Mouse (Mus musculus): Measurements from ENCODE around the gene Iqgap3. TPM values are rescaled to one million over a fixed set of nuclear protein-coding genes. Genes with fewer than 3 reads are reported as not detected.

Gene Iqgap3
- total RNA-seq, 2 experiments from 2014 or later: 0.61 to 0.62 TPM

DNA sequence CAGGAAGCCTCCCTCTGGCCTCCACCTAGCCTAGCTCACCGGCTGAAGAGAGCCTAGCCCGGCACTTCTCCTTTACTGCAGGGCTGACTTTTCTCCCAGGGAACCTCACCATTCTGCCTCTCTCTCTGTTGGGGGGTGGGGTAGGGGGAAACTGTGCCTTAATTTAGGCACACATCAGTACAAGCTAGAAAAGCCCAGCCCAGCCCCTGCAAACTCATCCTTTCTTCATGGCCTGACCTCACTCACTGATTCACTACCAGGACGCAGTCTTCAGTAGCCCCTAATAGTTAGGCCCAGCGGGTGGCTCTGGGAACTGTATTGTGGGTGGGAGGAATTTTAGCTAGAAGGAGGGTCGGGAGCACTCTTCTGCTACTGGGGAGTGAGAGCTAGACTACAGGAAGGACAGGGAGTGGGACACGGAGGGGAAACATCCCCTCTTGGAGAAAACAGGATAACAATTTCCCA is 67.8 kb downstream of the Iqgap3 start:
- DNase-seq: no peak

DNA sequence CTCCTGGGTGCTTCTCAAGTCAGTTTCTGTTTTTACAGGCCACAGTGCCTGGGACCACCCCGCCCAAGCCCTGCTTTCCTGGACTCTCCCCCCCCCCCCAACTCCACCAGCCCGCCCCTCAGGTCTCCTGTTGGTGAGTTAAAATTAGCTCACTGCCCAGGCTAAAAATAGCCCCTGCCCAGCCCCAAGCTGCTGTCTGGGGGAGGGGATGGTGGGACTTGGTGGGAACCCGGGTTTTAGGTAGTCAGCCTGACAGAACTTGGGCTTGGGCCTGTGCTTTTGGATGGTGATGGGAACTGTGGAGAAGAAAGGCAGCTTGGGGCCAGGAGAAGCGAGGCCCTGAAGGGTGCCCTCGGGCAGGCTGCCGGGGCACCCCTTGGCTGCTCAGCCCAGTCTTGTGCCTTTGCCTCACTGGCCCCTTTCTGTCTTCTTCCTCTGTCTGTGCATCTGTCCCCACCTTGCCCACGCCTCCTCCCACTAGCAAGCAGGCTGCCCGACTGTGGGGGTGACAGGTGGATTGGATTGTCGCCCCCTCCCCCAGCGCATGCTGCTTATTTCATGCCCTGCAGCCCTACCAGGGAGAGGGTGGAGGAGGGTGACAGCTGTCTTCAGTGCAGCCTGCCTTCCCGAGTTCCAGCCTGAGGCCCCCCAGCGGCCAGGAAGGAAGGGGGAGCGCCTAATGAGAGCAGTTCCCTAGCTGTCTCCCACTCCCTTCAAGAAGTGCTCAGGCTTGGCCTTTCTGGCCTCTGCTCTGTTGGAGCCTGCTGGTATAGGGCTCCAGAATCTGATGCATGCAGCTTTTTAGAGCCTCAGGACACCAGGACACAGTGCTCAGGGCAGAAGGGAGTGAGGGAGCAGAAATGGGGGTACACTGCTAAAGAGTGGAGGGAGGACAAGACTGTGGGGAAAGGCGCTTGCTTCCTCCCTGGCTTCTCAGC is 68.6 kb downstream of the Iqgap3 start:
- DNase-seq: peak; percentile 70

DNA sequence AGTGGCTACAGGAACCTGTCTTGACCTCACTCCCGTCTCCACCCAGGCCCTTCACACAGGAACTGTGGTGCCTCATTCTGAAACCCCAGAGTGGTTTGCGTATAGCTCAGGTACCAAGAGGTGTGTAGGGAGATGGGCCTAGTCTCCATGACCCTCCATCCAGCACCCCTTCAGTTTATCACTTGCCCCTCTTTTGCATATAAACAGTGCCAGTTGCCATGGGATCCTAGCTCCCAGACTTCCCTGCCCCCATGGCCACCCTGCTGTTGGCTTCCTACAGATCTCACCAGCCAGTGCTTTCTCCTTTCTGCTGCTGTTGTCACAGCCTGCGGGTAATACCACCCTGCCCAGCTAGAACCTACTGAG is 69.2 kb downstream of the Iqgap3 start:
- DNase-seq: no peak

DNA sequence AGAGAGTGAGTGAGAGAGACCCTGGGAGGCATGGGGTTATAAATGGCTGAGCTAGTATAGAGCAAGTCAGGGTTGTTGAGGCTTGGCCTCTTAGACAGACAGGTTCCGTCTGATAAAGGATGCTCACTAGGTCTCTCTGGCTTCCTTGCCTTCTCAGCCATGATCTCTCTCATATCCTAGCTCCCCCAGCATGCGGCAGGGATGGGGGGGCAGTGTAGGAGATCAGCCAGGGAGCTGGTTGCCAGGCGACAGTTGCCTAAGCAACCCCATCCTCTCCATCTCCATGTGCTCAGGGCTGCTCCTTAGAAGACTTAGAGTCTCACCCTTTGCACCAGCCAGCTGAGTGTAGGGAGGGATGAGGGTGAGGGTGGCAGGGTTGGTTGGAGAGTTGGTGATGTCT is 70.3 kb downstream of the Iqgap3 start:
- DNase-seq: no peak

DNA sequence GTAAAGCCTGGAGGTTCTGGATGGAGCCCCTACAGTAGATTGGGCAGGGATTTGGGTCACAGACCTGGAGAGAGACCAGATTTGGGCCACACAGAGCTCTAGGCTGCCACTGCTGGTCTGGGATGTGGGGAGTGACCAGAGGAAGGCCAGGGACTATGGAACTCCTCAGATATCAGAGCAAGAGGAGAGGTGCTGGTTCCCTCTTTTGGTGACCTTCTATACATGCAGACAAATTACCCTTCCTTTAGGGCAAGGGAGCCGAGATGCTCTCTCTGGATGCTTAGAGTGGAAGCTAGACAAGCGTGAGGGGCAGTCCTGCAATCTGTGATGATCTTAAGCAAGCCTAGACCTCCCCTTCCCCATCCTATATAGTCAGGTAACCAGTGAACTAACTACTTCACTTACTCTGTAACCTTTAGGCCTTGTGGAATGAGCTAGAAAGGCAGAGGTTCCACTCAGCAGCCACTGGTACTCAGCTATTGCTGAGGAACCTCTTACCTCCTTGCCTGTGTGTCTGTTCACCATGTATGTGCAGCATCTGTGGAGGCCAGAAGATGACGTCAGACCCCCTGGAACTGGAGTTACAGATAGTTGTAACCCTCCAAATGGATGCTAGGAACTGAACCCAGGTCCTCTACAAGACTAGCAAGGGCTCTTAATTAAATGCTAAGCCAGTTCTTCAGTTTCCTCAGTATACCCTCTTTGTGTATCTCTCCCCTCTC is 71.7 kb downstream of the Iqgap3 start:
- no peak for DNase-seq

DNA sequence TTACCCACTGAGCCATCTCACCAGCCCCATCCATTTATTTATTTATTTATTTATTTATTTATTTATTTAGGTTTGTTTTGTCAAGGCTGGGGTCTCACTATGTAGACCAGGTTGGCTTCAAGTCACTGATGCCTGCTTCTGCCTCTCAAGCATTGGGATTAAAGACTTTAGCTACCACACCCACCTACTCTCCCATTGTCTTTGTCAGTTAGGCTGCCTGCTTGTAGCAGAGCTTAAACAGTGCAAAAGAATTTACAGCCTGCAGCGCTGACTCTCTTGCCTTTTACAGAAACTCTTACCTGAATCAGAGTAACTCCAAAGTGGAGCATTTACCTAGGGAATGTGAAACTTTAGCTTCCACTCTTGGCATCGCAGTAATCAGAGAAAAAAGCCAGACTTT is 72.5 kb downstream of the Iqgap3 start:
- no peak for DNase-seq

DNA sequence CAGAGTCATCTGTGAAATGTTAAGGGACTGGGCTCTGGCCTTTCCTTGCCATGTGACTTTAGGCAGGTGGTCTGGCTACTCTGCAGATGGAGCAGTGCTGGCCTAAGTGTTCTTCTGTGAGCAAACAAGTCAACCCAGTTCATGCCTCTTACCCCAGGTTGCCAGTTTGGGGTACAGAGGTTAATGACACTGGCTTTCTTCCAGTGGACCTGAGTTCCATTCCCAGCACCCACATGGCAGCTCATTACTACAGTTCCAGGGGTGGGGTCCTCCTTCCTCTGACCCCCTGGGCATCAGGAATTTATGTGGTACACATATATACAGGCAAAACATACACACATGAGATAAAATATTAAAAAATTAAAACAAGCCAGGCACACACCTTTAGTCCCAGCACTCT is 75.0 kb downstream of the Iqgap3 start:
- no peak for DNase-seq

DNA sequence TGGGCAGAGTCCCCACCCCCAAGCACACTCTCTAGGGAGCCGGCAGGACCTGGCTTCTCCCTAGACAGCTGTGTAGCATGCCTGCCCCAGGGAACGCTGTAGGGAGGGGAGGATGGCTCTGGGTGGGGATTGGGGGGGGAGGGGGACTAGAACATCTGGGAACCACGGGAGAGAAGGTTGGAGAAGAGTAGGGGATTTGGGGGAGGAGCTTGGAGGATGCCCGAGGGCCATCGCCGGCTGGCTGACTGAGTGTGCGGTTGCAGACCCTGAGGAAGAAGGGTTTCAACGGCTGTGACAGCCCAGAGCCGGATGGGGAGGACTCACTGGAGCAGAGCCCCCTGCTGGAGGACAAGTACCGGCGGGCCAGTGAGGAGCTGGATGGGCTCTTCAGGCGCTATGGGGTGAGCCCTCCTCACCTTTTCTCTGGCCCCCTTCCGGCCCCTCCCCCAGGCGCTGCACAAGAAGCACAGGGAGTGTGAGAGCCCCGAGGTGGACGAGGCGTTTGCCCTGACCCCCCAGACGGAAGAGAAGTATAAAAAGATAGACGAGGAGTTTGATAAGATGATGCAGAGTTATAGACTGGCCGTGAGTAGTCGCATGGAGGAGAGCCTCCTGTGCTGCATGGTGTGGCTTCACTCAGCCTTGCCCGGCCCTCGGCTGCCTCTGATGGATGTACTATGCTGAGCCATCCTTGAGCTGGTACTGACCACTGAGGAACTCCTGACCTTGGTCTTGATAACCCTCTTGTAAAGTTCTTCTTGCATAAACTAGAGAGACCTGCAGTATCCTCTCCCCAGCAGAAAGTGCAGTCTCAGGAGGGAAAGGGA is 76.2 kb downstream of the Iqgap3 start:
- DNase-seq: no peak

- no peak for DNase-seq
Observed at GRCm38 (mm10) chr3:88158991-88159390, 77.2 kb downstream of the Iqgap3 start.

DNA sequence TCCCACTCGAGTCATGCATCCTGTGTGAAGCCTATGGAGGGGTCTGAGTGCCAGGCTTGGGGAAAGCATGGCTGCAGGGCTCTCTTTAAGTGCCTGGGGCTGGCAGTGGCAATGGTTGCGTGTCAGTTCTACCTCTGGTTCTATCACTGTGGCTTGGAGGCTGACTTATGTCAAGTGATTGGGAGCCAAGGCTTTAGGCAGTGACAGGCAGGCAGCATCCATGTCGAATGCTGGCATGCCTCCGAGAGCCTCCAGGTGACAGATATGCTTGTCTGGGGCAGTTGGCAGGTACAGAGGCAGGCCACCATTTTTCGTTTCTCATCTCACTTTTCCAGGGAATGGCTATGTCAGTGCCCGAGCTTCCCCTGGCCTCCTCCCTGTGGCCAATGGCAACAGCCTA is 79.1 kb downstream of the Iqgap3 start:
- DNase-seq: no peak

DNA sequence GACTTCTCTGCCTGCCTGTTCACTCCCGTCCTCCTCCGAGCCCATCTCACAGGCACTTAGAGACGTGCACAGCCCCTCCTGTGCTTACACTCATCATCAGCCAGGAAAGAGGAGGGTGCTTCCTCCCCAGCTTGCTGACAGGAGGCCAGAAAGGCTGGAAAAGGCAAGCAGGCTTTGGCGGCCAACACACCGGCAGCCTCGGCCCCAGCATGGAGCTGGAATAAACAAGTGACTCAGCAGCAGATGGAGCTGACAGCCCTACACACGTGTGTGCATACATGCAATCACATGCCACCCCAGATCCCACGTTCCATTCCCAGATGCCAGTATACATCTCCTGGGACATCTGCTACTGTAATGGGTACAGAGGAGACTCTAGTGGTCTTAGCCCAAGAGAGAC is 80.5 kb downstream of the Iqgap3 start:
- peak; percentile 84 for DNase-seq

DNA sequence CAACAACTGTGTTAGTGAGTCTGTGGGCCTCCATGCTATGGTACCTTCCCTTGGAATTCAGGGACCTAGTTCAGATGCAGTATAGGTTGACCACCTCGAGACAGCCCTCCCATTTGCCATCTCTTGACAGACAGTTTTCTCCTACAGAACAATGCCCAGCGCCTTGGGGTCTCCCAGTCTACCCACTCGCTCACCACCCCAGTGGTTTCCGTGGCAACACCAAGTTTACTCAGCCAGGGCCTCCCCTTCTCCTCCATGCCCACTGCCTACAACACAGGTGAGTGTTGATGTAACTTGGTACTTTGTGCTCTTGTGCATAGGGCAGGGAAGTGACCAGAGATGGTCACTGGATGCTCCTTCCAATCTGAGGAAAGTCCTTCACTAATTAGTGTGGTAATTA is 81.0 kb downstream of the Iqgap3 start:
- no peak for DNase-seq

DNA sequence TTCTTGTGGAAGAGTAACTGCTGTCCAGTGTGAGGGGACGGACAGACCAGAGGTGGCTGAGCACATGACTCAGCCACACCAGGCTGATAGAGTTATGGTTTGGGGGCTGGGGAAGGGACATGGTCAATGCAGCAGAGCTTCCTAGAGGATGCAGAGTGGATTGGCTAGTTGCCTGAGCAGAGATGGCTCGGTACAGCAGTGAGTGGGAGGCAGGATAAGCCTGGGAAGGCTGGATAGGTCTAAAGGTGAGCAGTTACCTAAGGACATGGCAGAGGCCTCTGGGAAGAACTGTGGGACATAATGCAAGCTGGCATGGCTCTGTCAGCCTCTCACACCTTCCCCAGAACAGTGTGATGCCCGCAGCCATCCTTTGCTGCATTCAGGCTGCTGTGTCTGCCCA is 82.1 kb downstream of the Iqgap3 start:
- no peak for DNase-seq

GRCm38 (mm10) chr3:88164263-88164662 is 82.5 kb downstream of the Iqgap3 start:
- DNase-seq: no peak

GRCm38 (mm10) chr3:88166056-88166455 is 84.3 kb downstream of the Iqgap3 start:
- DNase-seq: no peak

- DNase-seq: no peak
Observed at GRCm38 (mm10) chr3:88170361-88170760, 88.6 kb downstream of the Iqgap3 start.

Other genes starting within 250 kb of the Iqgap3 start
- gene Sh2d2a, start 235.2 kb upstream of the Iqgap3 start, total RNA-seq (2021): under 1 TPM in 1 of 2 experiments, not detected in 1; 0.13 TPM
- 10 to 100 TPM; 39.9 to 45.5 TPM for gene Prcc, start 196.4 kb upstream of the Iqgap3 start, total RNA-seq (2021)
- 100 to 1,000 TPM; 167 to 171 TPM for gene Hdgf, start 175.7 kb upstream of the Iqgap3 start, total RNA-seq (2021)
- 10 to 100 TPM; 43.9 to 44.7 TPM for gene Mrpl24, start 162.5 kb upstream of the Iqgap3 start, total RNA-seq (2021)
- 1 to 10 TPM; 7.1 to 7.5 TPM for gene Isg20l2, start 151.7 kb upstream of the Iqgap3 start, total RNA-seq (2021)
- 1 to 10 TPM; 4.0 to 4.2 TPM for gene Rrnad1, start 151.3 kb upstream of the Iqgap3 start, total RNA-seq (2021)
- gene Crabp2, start 133.3 kb upstream of the Iqgap3 start, total RNA-seq (2021): under 1 TPM in 1 of 2 experiments, not detected in 1; 0.31 TPM
- gene Nes, start 110.9 kb upstream of the Iqgap3 start, total RNA-seq (2021): 10 to 100 TPM; 21.0 to 22.0 TPM
- gene Bcan, start 81.7 kb upstream of the Iqgap3 start, total RNA-seq (2021): not detected
- gene Hapln2, start 54.4 kb upstream of the Iqgap3 start, total RNA-seq (2021): not detected
- gene Gpatch4, start 38.9 kb upstream of the Iqgap3 start, total RNA-seq (2021): 10 to 100 TPM; 13.1 to 16.7 TPM
- 10 to 100 TPM; 36.5 to 39.7 TPM for gene Naxe, start 23.5 kb upstream of the Iqgap3 start, total RNA-seq (2021)
- not detected for gene Ttc24, start 3.7 kb upstream of the Iqgap3 start, total RNA-seq (2021)
- gene Mef2d, start 60.4 kb downstream of the Iqgap3 start, total RNA-seq (2021): 100 to 1,000 TPM; 156 to 164 TPM
- gene Rhbg, start 172.7 kb downstream of the Iqgap3 start, total RNA-seq (2021): not detected
- under 1 TPM; 0.51 to 0.69 TPM for gene Gm38392, start 205.2 kb downstream of the Iqgap3 start, total RNA-seq (2021)
- 1 to 10 TPM; 5.4 to 5.9 TPM for gene Tsacc, start 215.0 kb downstream of the Iqgap3 start, total RNA-seq (2021)
- gene Cct3, start 215.1 kb downstream of the Iqgap3 start, total RNA-seq (2021): 100 to 1,000 TPM; 104 to 115 TPM
- gene Glmp, start 243.1 kb downstream of the Iqgap3 start, total RNA-seq (2021): 10 to 100 TPM; 36.2 to 43.9 TPM